Mouse (Mus musculus) cortical plate, adult 2 months (tissue): ENCODE measurements around the gene Naa80. TPM values are rescaled to one million over a fixed set of nuclear protein-coding genes. Genes with fewer than 3 reads are reported as not detected.

ENCODE experiments used
- H3K27ac ChIP-seq: fragments of 200-500 bp; 2 replicates; pipeline ENCODE4 v1.5.1; 2012; ENCODE audit warnings: low read length, control low read depth, inconsistent platforms; ENCODE audit not compliant: insufficient read depth
- H3K4me1 ChIP-seq: fragments of 200-500 bp; 2 replicates; pipeline ENCODE4 v1.6.1; 2011; ENCODE audit warnings: low read length; ENCODE audit not compliant: control insufficient read depth, insufficient read depth
- H3K4me3 ChIP-seq: fragments of 200-500 bp; 2 replicates; pipeline ENCODE4 v1.5.1; 2011; ENCODE audit warnings: mild to moderate bottlenecking, low read length, control low read depth; ENCODE audit not compliant: insufficient read depth
- CTCF ChIP-seq: fragments of 200-500 bp; IDR thresholded peaks from 2 replicates; pipeline ENCODE4 v1.5.1; 2011; ENCODE audit warnings: mild to moderate bottlenecking, control low read depth, low read length; ENCODE audit not compliant: insufficient read depth; ENCODE audit errors: extremely low read depth
- POLR2A ChIP-seq: fragments of 200-500 bp; IDR thresholded peaks from 2 replicates; pipeline ENCODE4 v1.6.1; 2011; ENCODE audit warnings: mild to moderate bottlenecking, low read length, control low read depth; ENCODE audit not compliant: insufficient read depth; ENCODE audit errors: extremely low read depth
- polyA plus RNA-seq: library from polyadenylated mRNA; depleted of rRNA; stranded (reverse); fragments of >200 nt; gene quantifications from 2 replicates; pipeline ENCODE4 v1.2.3, GENCODE M21; 2012; rRNA removed

Naa80 gene
- polyA plus RNA-seq, 1 experiment: 13.8 TPM

DNA sequence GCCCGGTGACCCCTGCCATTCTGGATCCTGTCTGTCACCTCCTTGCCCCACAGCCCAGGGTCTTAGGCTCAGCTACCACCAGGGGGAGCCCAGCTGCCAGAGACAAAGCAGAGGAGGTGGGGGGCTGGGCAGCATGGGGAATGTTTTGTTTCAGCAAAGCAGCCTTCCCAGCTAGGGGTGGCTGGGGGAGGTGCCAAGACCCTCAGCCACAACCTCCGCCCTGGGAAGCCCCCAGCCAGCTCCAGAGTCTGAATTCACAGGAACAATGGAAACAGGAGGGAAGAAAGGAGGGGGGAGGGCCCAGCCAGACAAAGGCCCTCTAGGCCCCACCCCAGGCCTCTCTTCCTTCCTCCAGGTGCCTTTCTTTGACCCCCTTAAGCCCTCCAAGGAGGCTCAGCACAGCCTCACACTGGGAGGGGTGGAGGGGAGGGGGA is 48.2 kb downstream of the Naa80 start:
- H3K4me3 ChIP-seq: no peak overlapping the region
- peaks cover 9% of the 10 kb centered on the region for H3K4me1 ChIP-seq
- peak; percentile 83 for TF ChIP-seq CTCF
- TF ChIP-seq POLR2A: no peak
- H3K27ac ChIP-seq: peak overlapping the region; percentile 7; the same call in 1 of the 2 replicates

GRCm38 (mm10) chr9:107627387-107628255 is 48.9 kb downstream of the Naa80 start:
- peaks cover 12% of the 10 kb centered on the region for H3K4me1 ChIP-seq
- peak overlapping the region; percentile 72 for H3K27ac ChIP-seq
- no peak for TF ChIP-seq POLR2A
- TF ChIP-seq CTCF: no peak
- H3K4me3 ChIP-seq: no peak overlapping the region

DNA sequence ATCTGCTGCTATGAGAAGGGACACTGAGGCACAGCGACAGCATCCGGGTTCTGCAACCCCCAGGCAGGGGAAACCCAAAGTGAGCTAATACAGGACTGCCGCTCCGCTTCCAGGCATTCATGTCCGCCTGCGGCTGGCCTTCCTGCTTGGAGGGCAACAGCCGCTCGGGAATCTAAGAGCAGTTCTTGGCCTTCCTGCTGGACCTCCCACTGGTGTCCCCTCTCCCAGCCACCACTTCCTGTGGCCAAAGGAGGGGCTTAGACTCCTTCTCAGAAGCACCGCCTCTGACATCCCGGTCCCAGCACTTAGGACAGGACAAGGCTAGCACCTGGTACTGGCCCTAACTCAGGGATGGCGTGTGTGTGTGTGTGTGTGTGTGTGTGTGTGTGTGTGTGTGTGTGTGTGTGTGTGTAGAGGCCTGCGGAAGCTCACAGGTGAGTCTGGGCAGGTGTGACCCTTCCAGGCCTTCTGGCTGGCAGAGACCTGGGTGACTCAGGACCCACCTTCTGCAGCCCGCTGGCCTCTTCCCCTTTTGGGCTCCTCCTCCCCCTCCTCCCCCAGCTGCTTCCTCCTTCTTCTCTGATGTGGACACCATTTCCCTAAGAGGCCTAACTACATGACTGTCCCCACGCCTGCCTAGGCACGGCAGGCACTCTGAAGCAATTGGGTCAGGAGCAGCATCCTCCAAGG is 50.2 kb downstream of the Naa80 start:
- TF ChIP-seq POLR2A (no peak), CTCF (no peak)
- H3K4me3 ChIP-seq: no peak overlapping the region
- peak overlapping the region; percentile 56; the same call in 1 of the 2 replicates for H3K27ac ChIP-seq
- H3K4me1 ChIP-seq: peaks cover 13% of the 10 kb centered on the region

- TF ChIP-seq POLR2A (no peak), CTCF (no peak)
- Histone ChIP-seq H3K27ac (peak overlapping the region; percentile 56), H3K4me1 (peaks cover 13% of the 10 kb centered on the region), H3K4me3 (no peak overlapping the region)
These were observed 50.7 kb downstream of the Naa80 start for GRCm38 (mm10) chr9:107629411-107629730.

DNA sequence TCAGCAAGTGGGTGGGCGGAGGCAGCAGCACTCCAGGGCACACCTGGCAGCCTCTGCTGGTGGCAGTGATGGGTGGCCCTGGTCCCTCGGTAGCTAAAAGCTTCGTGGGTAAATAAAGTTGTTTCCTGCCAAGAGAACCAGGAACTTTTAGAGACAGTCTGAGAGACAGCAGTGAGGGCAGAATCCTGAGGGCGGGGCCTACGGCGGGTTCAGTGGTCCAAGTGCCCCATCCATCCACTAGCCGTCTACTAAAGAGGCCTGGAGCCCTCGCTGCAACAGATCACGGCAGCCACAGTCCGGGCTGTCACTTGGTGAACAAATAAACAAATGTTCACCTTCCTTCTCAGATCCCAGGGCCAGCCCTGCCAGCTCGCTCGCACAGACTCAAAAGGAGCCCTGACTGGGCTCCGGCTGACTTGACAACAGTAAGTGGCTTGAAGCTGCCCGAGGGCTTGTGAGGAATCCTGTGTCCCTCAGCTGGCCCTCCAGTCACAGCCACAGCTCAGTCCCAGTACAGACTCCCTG is 51.3 kb downstream of the Naa80 start:
- peaks cover 13% of the 10 kb centered on the region for H3K4me1 ChIP-seq
- TF ChIP-seq POLR2A: no peak
- no peak for TF ChIP-seq CTCF
- H3K27ac ChIP-seq: peak overlapping the region; percentile 10
- H3K4me3 ChIP-seq: no peak overlapping the region

- H3K4me1 ChIP-seq: peaks cover 13% of the 10 kb centered on the region
- no peak overlapping the region for H3K27ac ChIP-seq
- H3K4me3 ChIP-seq: no peak overlapping the region
- TF ChIP-seq POLR2A: no peak
- no peak for TF ChIP-seq CTCF
These were observed 51.9 kb downstream of the Naa80 start for GRCm38 (mm10) chr9:107630576-107630975.

DNA sequence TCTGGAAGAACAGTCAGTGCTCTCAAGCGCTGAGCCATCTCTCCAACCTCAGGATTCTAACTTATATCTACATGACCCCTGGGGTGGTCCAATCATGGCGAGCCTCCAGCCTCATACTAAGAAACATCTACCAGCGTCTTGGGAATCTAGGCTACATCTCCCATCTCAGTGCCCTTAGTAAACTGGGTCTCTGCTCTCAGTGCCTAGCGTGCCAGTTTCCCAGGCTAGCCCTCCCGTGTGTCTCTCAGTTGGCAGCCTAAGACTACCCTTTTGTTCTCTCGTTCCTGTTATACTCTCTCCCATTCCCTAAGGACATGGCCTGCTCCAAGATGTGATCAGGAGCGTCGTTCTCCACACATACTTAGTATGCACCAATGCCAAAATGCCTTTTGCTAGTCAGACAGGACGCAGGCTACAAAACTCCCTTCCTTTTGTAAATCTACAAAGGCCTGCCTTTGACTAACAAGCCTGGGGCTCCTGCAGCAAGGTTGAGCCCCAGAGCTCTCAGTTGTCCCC is 52.7 kb downstream of the Naa80 start:
- Histone ChIP-seq H3K4me1 (peaks cover 13% of the 10 kb centered on the region), H3K27ac (0 out of 2 replicates have a peak overlapping the region, but pooled peaks have one; percentile 6), H3K4me3 (no peak overlapping the region)
- TF ChIP-seq CTCF (no peak), POLR2A (no peak)

DNA sequence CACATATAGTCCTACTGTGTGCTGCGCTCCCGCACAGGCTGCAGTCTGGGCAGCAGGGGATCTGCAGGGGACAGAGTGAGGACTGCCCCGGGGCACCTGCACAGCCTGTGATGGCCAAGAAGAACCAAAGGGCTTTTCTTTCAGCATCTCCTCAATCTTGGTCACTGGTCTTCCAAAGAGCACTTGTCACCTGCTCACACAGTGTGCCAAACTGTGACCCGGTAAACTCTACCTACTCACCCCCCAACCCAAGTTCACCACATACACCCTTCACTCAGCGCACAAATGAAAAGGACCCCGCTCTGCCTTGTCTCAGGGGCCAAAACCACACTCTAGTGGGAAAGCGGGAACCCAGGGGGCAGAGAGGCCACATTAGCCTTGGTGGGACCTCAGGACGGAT is 53.2 kb downstream of the Naa80 start:
- TF ChIP-seq POLR2A: no peak
- TF ChIP-seq CTCF: no peak
- Histone ChIP-seq H3K4me1 (peaks cover 11% of the 10 kb centered on the region), H3K27ac (0 out of 2 replicates have a peak overlapping the region, but pooled peaks have one; percentile 6), H3K4me3 (no peak overlapping the region)

DNA sequence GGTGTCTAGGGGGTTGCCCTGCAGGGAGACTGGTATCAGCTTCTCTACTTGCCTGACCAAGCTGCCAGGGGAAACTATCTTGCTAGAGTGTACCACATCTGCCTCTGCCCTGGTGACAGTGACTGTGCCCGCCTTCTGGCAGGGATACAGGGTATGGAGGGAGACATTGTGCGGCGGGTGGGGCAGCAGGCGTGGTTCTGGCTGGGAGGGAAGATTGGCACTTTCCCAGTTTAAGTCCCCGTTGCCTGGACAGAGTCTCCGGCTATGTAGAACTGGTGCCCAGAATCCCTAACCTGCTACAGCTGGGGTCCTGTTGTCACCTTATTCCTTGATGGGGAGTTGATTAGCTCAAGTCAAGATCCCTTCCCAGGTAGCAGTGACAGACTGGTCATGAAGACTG is 53.8 kb downstream of the Naa80 start:
- TF ChIP-seq CTCF: no peak
- no peak for TF ChIP-seq POLR2A
- H3K4me3 ChIP-seq: peak overlapping the region; percentile 62
- peaks cover 11% of the 10 kb centered on the region for H3K4me1 ChIP-seq
- peak overlapping the region; percentile 85 for H3K27ac ChIP-seq

- peak overlapping the region; percentile 85 for H3K27ac ChIP-seq
- H3K4me3 ChIP-seq: peak overlapping the region; percentile 62
- peaks cover 6% of the 10 kb centered on the region for H3K4me1 ChIP-seq
- no peak for TF ChIP-seq CTCF
- peak; percentile 63; the same call in 1 of the 2 replicates for TF ChIP-seq POLR2A
These were observed 54.5 kb downstream of the Naa80 start for GRCm38 (mm10) chr9:107633091-107633660.

Other genes starting within 250 kb of the Naa80 start
- gene Hemk1, start 240.5 kb upstream of the Naa80 start, polyA plus RNA-seq: 33.0 and 33.7 TPM in 2 replicates
- gene 6430571L13Rik, start 238.3 kb upstream of the Naa80 start, polyA plus RNA-seq: 5.1 and 5.2 TPM in 2 replicates
- gene Cacna2d2, start 179.3 kb upstream of the Naa80 start, polyA plus RNA-seq: 29.2 and 32.9 TPM in 2 replicates
- gene Tmem115, start 44.9 kb upstream of the Naa80 start, polyA plus RNA-seq: 35.4 and 36.5 TPM in 2 replicates
- gene Cyb561d2, start 36.7 kb upstream of the Naa80 start, polyA plus RNA-seq: 29.5 and 31.3 TPM in 2 replicates
- gene Nprl2, start 36.7 kb upstream of the Naa80 start, polyA plus RNA-seq: 66.7 and 67.2 TPM in 2 replicates
- 6.0 and 6.7 TPM in 2 replicates for gene Zmynd10, start 31.6 kb upstream of the Naa80 start, polyA plus RNA-seq
- gene Rassf1, start 27.3 kb upstream of the Naa80 start, polyA plus RNA-seq: 24.4 and 24.5 TPM in 2 replicates
- gene Tusc2, start 15.6 kb upstream of the Naa80 start, polyA plus RNA-seq: 139 and 143 TPM in 2 replicates
- 9.7 and 10.3 TPM in 2 replicates for gene Hyal2, start 10.9 kb upstream of the Naa80 start, polyA plus RNA-seq
- 5.0 and 5.7 TPM in 2 replicates for gene Hyal1, start 2.0 kb upstream of the Naa80 start, polyA plus RNA-seq
- 0.44 and 0.48 TPM in 2 replicates for gene Hyal3, start 1.9 kb downstream of the Naa80 start, polyA plus RNA-seq
- 16.3 and 18.6 TPM in 2 replicates for gene Ifrd2, start 8.8 kb downstream of the Naa80 start, polyA plus RNA-seq
- 2.4 and 4.3 TPM in 2 replicates for gene Sema3b, start 30.3 kb downstream of the Naa80 start, polyA plus RNA-seq
- 283 and 286 TPM in 2 replicates for gene Gnai2, start 56.5 kb downstream of the Naa80 start, polyA plus RNA-seq
- gene Slc38a3, start 90.6 kb downstream of the Naa80 start, polyA plus RNA-seq: 134 and 156 TPM in 2 replicates
- gene Gnat1, start 100.8 kb downstream of the Naa80 start, polyA plus RNA-seq: 0.40 and 0.42 TPM in 2 replicates
- 29.1 and 30.1 TPM in 2 replicates for gene Sema3f, start 131.6 kb downstream of the Naa80 start, polyA plus RNA-seq
- 138 and 156 TPM in 2 replicates for gene Rbm5, start 192.1 kb downstream of the Naa80 start, polyA plus RNA-seq